17 mouse cellular contexts compared by ENCODE assay signal in genomic region chr12:21512736-21513135, GRCm38 (mm10).
A peak's percentile ranks its signal among the peaks of the same experiment; 100 is the strongest.
DNase-seq lines count a peak whose midpoint lies in the region; ATAC-seq and TF ChIP-seq lines count a peak whose summit lies in the region.
"Had no signal": no experiment of that assay in that cellular context is flagged by ENCODE, and none has a peak within 500 bp of the region (broad histone marks: within the 10 kb centered on the region; RNA-seq: fewer than 3 reads in every experiment).

No protein-coding gene starts in this region.

- TF ChIP-seq CTCF in hindbrain, postnatal 0 days (IDR thresholded peaks at IDR 0.05; ENCODE audit: low read depth), result no peak

- peak; percentile 49 for DNase-seq in hindbrain, postnatal 0 days (ENCODE audit: low spot score)
- DNase-seq in midbrain, embryonic 11.5 days (ENCODE audit: low spot score, missing footprints), result no peak
- peak; percentile 41 for DNase-seq in left cerebral cortex, postnatal 36 days (ENCODE audit: low spot score in 2 of 2)
- no peak for DNase-seq in urinary bladder, postnatal 25 days (ENCODE audit: low spot score)
- DNase-seq in ovary, adult 18-20 months (ENCODE audit: low spot score), result no peak
- DNase-seq in cerebellum, adult 8-10 months, result no peak
- DNase-seq: cerebellum, adult 18-20 months; heart, postnatal 36 days; kidney, adult 2 months; kidney, postnatal 36 days; liver, embryonic 13.5 days; lung, postnatal 36 days; retina, postnatal 1 day had no signal

- ATAC-seq in hindbrain, postnatal 0 days, result peak; percentile 24; the same call in 1 of the 2 replicates
- no peak for ATAC-seq in hindbrain, embryonic 16.5 days
- peak; percentile 29; the same call in 1 of the 2 replicates for ATAC-seq in midbrain, embryonic 16.5 days
- ATAC-seq in midbrain, embryonic 11.5 days (ENCODE audit: low FRiP score), result no peak

- no peak overlapping the region for H3K27ac ChIP-seq in hindbrain, postnatal 0 days
- H3K27ac ChIP-seq in hindbrain, embryonic 16.5 days (ENCODE audit: low read depth, low read length), result no peak overlapping the region
- H3K27ac ChIP-seq in midbrain, embryonic 16.5 days (ENCODE audit: low read length), result peak overlapping the region; percentile 55
- H3K27ac ChIP-seq in midbrain, embryonic 11.5 days (ENCODE audit: low read depth, low read length), result no peak overlapping the region
- H3K27ac ChIP-seq: liver, embryonic 13.5 days; neural tube, embryonic 13.5 days had no signal

- no peaks in the 10 kb centered on the region for H3K27me3 ChIP-seq in hindbrain, postnatal 0 days (ENCODE audit: insufficient read depth, low read length)
- no peaks in the 10 kb centered on the region for H3K27me3 ChIP-seq in hindbrain, embryonic 16.5 days (replicated peaks; ENCODE audit: control insufficient read depth, insufficient read depth, low read length)
- no peaks in the 10 kb centered on the region for H3K27me3 ChIP-seq in midbrain, embryonic 16.5 days (ENCODE audit: control insufficient read depth, insufficient read depth, low read depth, low read length)
- H3K27me3 ChIP-seq in midbrain, embryonic 11.5 days (ENCODE audit: control insufficient read depth, insufficient read depth, low read length), result no peaks in the 10 kb centered on the region
- H3K27me3 ChIP-seq: heart, embryonic 12.5 days; liver, embryonic 13.5 days; neural tube, embryonic 13.5 days had no signal

- intact Hi-C loops in left cerebral cortex, postnatal 36 days (cut with DNase I), result loop anchor here (10.0 kb wide), 1 partner anchor 98 kb away; the partner anchor contains the start of gene Ywhaq

- H3K4me3 ChIP-seq in hindbrain, postnatal 0 days (ENCODE audit: low read length), result no peak overlapping the region
- H3K4me3 ChIP-seq in hindbrain, embryonic 16.5 days (ENCODE audit: low read length), result no peak overlapping the region
- no peak overlapping the region for H3K4me3 ChIP-seq in midbrain, embryonic 16.5 days (ENCODE audit: low read depth, low read length)
- H3K4me3 ChIP-seq in midbrain, embryonic 11.5 days (ENCODE audit: low read depth, low read length), result no peak overlapping the region
- H3K4me3 ChIP-seq: heart, embryonic 12.5 days; liver, embryonic 13.5 days; neural tube, embryonic 13.5 days had no signal

- H3K9me3 ChIP-seq in hindbrain, postnatal 0 days (ENCODE audit: low read length), result no peaks in the 10 kb centered on the region
- no peaks in the 10 kb centered on the region for H3K9me3 ChIP-seq in hindbrain, embryonic 16.5 days (ENCODE audit: control insufficient read depth, low read length)
- no peaks in the 10 kb centered on the region for H3K9me3 ChIP-seq in midbrain, embryonic 16.5 days (replicated peaks; ENCODE audit: control insufficient read depth, low read length, poor library complexity, severe bottlenecking)
- peaks cover 3% of the 10 kb centered on the region; the same call in 1 of the 2 replicates for H3K9me3 ChIP-seq in midbrain, embryonic 11.5 days (ENCODE audit: control insufficient read depth, low read length)

- 59% methylated on average over 2 of the region's 2 CpGs for WGBS in hindbrain, postnatal 0 days
- 68% methylated on average over 2 of the region's 2 CpGs for WGBS in hindbrain, embryonic 16.5 days
- WGBS in midbrain, embryonic 16.5 days, result 51% methylated on average over 2 of the region's 2 CpGs
- 68% methylated on average over 2 of the region's 2 CpGs for WGBS in midbrain, embryonic 11.5 days

- no peaks in the 10 kb centered on the region for H3K36me3 ChIP-seq in hindbrain, postnatal 0 days (ENCODE audit: insufficient read depth, low read length)
- no peaks in the 10 kb centered on the region for H3K36me3 ChIP-seq in hindbrain, embryonic 16.5 days (ENCODE audit: control insufficient read depth, insufficient read depth, low read length)
- H3K36me3 ChIP-seq in midbrain, embryonic 16.5 days (ENCODE audit: control insufficient read depth, insufficient read depth, low read length), result no peaks in the 10 kb centered on the region
- no peaks in the 10 kb centered on the region for H3K36me3 ChIP-seq in midbrain, embryonic 11.5 days (ENCODE audit: control insufficient read depth, insufficient read depth, low read length)
- H3K36me3 ChIP-seq: heart, embryonic 12.5 days; liver, embryonic 13.5 days; neural tube, embryonic 13.5 days had no signal

- no peak overlapping the region for H3K9ac ChIP-seq in hindbrain, postnatal 0 days (replicated peaks; ENCODE audit: low read length)
- H3K9ac ChIP-seq in hindbrain, embryonic 16.5 days (ENCODE audit: low read depth, low read length), result no peak overlapping the region
- no peak overlapping the region for H3K9ac ChIP-seq in midbrain, embryonic 16.5 days (ENCODE audit: low read depth, low read length)
- no peak overlapping the region for H3K9ac ChIP-seq in midbrain, embryonic 11.5 days (ENCODE audit: low read length)
- H3K9ac ChIP-seq: heart, embryonic 12.5 days; liver, embryonic 13.5 days; neural tube, embryonic 13.5 days had no signal

- no peaks in the 10 kb centered on the region for H3K4me1 ChIP-seq in hindbrain, postnatal 0 days (ENCODE audit: insufficient read depth, low read length)
- peaks cover 6% of the 10 kb centered on the region for H3K4me1 ChIP-seq in hindbrain, embryonic 16.5 days (ENCODE audit: control insufficient read depth, insufficient read depth, low read depth, low read length)
- H3K4me1 ChIP-seq in midbrain, embryonic 16.5 days (ENCODE audit: control insufficient read depth, insufficient read depth, low read length), result peaks cover 9% of the 10 kb centered on the region
- H3K4me1 ChIP-seq in midbrain, embryonic 11.5 days (ENCODE audit: control insufficient read depth, insufficient read depth, low read length), result no peaks in the 10 kb centered on the region; the same call in 1 of the 2 replicates
- H3K4me1 ChIP-seq: liver, embryonic 13.5 days had no signal

- no peak overlapping the region for H3K4me2 ChIP-seq in hindbrain, postnatal 0 days (ENCODE audit: low read depth, low read length)
- no peak overlapping the region for H3K4me2 ChIP-seq in hindbrain, embryonic 16.5 days (ENCODE audit: low read length)
- no peak overlapping the region for H3K4me2 ChIP-seq in midbrain, embryonic 16.5 days (ENCODE audit: low read length)
- H3K4me2 ChIP-seq in midbrain, embryonic 11.5 days, result no peak overlapping the region
- H3K4me2 ChIP-seq: heart, embryonic 12.5 days; liver, embryonic 13.5 days; neural tube, embryonic 13.5 days had no signal

Comparison
In these comparisons a context has a peak if more than half of its experiments do, and no peak if none do; other contexts are left out.
1. ATAC-seq: peak in hindbrain, postnatal 0 days (single experiment) and midbrain, embryonic 16.5 days (single experiment); none in hindbrain, embryonic 16.5 days (single experiment) and midbrain, embryonic 11.5 days (single experiment).
2. DNase-seq: peak in hindbrain, postnatal 0 days (single experiment) and left cerebral cortex, postnatal 36 days (2 of 2); none in midbrain, embryonic 11.5 days (single experiment), urinary bladder, postnatal 25 days (single experiment), ovary, adult 18-20 months (single experiment) and cerebellum, adult 8-10 months (single experiment).